Mouse (Mus musculus) retina, adult 2 months (tissue): ENCODE results near the gene D130052B06Rik.

ENCODE experiments used
- DNase-seq: peaks from one replicate; pipeline ENCODE4 v3.0.0-alpha.2; 2012; ENCODE audit warnings: low read depth, low spot score

Gene D130052B06Rik

DNA sequence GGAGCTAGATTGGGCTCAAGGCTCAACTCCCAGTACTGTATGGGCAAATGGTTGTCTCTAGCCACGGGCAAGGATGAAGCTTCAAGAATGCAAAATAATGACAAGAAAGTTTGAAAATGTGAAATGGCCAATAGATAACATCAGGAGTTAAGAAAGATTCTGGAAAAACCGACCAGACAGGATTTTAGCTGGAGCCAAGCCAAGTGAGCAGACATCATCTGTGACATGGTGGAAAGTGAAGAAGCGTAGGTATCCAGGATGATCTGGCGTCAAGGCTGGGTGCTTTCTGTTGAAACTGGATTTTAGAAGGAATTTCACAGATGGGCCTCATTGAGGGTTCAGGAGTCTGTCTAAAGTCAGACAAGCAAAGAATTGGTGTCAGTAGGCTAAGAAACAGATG, at the start of gene D130052B06Rik:
TSS of gene D130052B06Rik (plus strand) at position 317 of the 400 bp plus-strand sequence.
- no peak for DNase-seq

DNA sequence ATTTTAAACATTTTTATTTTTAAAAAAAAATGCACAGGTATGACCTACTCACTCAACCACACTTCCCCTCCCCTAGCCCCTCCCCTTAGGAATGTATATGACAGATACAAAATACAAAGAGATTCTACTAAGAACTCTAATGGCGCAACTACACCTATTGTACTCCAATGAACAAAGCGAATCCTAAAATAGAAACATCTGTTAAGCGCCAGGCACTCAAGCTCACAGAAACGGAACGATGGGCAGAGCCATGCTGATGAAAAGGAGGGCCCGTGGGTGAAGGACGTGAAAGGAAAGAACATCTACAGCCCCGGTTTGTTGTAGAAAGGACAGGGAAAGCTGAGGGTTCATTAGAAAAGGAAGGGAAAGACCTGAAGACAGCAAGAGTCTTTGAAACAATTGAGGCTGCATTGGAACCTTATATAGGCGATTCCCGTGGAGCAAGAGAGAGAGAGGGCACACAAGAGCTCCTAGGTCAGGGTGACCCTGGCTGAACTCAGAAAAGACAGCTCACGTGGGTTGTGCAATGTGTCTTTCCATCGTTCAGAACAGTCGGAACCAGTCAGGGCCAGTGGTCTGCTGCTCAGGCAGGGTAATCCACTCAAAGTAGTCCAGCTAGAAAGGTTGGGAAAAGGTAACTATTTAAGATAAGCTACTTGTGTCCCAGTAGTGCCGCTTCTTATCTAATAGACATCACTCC, 48.1 kb upstream of the D130052B06Rik start:
- no peak for DNase-seq

DNA sequence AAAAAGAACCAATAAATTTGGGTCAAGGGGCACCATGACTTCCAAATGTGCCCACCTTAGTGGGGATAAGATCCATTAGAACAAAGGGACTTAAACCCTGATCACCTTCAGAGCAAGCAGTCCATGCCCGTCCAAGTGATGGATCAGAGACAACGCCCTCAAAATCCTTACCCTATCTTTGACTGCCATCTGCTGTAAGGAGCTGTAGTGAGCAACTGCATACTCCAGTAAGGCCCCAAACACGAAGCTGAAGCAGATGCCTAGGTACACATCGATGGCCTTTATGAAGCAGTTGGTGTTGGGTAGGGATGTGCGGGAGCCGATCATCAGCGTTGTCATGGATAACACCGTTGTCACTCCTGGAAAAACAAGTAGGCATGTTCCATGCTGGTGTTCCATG, 45.0 kb upstream of the D130052B06Rik start:
- no peak for DNase-seq

DNA sequence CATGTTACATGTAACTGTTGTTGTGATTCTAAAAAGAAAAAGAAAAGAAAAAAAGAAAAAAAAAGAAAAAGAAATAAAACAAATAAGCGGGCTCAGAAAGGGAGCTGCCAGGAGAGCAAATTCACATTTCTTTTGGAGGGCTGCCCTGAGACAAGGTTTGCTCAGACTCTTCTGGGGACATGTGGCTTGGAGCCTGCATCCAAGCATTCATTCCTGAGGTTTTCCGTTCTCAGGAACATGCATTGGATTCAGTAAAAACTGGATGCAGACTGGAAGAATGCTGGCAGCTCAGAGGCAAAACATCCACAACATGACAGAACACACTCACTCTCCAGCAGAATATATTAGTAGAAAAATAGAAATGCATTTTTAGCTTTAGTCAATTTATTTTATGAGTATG, 35.2 kb upstream of the D130052B06Rik start:
- DNase-seq: no peak

DNA sequence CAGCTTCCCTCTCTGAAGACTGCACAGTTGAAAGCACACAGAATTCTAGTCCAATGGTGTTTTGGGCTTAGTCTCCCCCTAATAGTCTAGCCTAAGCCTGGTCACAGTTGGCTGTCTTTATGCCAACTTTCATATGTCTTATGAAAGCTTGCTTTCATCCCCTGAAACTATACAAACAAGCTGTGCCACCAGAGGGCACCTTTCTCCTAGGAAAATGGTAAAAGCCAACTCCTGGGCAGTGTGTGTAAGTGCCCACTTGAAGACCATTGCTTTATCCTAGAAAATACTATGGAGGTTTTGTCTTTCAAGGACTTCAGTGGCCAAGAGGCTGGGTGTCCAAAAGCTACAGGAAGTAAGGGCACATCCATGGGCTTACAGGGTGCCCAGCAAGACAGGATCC, 28.7 kb upstream of the D130052B06Rik start:
- DNase-seq: no peak

DNA sequence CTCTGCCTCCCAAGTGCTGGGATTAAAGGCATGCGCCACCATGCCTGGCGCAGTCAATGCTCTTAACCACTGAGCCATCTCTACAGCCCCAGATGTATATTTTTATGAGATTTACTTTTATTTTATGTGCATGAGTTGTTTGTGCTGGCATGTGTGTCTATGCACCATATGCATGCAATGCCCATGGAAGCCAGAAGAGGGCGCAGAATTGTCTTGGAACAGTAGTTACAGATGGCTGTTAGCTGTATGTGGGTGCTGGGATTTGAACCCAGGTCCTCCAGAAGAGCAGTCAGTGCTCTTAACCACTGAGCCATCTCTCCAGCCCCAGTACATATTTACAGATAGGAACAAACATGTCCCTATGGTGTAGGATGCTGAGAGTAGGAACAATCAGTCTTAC, 24.2 kb upstream of the D130052B06Rik start:
- no peak for DNase-seq

DNA sequence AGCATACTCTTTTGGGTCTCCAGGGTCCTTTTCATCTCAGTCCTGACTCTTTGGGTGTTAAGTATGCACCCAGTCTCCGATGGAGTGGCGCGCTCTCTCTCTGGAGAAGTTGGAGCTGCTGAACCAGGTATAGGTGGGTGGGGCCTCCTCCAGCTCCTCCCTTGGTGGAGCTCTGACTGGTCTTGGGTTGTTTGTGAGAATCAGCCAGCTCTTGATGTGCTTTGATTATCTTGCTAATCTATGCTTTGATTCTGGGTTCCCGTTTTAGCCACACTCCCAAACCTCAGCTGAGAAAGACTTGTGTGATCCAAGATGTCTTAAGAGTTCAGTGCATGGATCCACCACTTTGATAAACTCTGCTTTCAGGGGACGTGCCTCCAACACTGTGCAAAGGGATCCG, 20.2 kb upstream of the D130052B06Rik start, which contains the start of gene Gabrp:
TSS of gene Gabrp (minus strand) at position 101 of the 400 bp plus-strand sequence.
- no peak for DNase-seq

DNA sequence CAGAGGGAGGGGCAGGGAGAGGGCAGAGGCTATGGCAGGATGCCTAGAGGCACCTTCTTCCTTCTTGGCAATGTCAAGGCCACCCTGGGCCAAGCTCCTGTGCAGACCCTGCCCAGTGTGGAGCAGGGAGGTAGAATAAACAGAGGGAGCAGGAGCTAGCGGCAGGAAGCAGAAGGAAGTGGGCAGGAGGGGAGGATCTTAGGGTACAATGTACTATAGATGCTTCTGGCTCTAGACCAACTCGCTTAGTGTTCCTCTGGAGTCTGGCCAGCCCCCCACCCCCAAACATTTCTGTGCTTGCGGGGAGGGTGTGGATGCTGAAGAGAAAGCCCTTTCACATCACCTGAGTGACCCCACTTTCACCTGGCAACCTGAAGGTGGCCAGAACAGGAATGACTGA, 19.5 kb upstream of the D130052B06Rik start:
- DNase-seq: no peak

DNA sequence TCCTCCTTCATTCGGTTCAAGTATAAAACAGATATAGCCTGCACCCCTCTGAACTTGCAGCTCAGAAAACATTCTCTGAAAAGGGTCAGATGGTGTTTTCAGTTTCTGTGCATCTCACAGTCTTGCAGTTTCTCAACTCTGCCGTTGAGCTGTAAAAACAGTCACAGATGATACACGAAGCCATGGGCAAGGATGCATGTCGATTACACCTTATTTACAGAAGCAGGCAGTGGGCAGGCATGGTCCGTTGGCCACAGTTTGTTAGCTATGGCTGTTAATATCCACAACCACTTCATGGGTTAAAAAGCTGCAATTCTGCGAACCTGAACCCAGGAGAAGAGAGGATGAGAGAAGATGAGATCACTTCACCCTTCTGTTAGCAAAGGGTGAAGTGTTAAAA, 12.5 kb upstream of the D130052B06Rik start:
- no peak for DNase-seq

DNA sequence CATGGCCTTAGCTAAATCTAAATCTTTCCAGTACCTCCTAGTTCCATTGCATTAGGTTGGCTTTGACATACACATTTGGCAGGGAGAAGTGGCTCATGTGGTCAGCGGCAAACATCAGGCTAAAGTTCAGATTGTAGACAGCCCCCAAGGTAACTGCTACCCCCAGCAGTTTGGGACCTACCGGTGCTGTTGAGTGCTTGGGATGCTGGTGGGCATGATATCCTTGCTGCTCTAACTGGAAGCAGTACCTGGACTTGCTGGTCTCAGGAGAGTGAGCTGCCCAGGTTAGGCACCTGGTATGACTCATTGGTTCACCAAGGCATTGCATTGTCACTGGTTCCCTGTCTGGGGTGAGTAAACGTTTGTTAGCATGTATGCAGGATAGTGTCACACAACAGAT, 8.3 kb upstream of the D130052B06Rik start:
- DNase-seq: no peak

DNA sequence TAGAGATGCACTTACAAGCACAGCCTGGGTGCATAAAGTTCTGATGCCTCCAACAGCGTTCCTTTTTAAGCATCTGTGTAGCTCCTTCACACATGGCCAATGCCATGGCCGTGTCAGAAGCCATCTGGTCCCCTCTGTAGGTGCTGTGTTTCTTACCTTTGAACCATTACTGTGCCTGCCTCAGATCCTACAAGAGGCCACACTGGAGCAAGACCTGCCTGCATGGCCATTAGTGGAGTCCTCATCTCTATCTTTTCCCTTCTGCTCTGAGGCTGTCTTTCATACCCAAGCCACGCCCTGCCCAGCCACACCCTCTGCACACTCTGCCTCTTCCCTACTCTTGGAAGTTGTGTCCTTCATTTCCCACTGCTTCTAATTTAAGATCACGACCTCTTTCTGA, 6.3 kb upstream of the D130052B06Rik start:
- no peak for DNase-seq

DNA sequence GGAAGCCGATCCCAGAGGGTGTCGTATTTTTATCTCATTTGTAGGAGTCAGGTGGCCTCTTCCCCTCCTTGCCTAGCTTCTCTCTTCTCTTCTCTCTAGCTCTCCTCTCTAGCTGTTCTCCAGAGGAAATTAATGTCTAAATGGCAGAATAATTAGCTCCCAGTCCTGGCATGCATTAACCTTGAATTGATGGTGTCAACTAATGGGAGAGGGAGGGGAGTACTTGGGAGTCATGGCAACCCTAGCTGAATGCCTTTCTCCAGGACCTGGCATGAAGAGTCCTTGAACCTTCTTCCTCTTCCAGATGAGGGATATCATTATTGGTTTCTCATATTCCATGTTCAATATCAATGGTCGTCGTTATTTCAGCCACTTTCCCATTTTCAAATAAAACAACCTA, 2.4 kb upstream of the D130052B06Rik start:
- no peak for DNase-seq

DNA sequence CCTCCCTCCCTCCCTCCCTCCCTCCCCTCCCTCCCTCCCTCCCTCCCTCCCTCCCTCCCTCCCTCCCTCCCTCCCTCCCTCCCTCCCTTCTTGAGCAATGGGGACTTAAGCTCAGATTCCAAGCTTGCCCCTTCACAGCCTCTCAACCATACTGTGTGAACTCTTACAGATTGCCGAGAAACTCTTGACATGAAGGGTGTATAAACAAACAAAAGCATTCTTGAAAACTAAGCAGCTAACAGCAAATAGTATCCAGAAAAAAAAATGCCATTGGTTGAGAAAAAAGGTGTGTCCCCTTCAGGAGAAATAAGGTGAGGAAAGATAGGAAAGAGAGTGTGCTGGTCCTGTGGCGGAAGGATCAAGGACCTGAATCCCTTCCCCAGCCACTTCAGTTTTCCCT, 4.1 kb downstream of the D130052B06Rik start:
- DNase-seq: no peak

DNA sequence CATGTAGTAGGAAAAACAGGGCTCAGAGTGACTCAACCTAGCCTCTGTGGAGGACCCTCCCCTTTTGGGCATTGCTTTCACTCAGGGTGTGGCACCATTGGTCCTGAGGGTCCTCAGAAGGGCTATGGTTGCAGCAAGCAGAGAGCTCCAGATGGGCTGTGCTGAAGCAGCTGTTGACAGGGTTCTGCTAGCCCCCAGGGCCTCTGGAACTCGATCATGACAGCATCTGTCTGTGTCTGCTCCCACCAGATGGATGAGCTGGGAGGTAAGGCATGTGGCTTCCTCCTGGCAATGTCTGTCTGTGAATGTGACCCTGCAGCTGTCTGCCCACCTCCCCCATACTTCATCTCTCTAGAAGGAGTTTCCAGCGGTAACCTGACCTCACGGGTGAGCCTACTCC, 8.7 kb downstream of the D130052B06Rik start:
- DNase-seq: no peak

DNA sequence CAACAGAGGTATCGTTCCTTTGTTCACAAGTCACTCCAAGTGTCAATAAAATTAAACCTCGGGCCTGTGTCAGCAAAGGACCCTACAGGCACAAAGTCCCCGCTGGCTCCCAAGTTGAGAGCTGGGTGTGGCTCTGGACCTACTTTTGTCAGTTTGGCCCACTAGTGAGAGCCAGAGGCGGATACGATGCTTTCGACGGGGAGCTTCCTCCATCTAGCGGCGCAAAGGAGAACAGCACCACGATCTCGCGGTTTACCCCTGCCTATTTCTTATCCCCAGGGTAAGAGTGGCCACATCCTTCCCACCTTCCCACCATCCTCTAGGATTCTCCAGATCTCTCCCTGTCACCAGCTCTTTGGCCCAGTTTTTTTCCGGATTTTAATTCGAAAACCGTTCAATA, 15.1 kb downstream of the D130052B06Rik start:
- DNase-seq: peak; percentile 16

DNA sequence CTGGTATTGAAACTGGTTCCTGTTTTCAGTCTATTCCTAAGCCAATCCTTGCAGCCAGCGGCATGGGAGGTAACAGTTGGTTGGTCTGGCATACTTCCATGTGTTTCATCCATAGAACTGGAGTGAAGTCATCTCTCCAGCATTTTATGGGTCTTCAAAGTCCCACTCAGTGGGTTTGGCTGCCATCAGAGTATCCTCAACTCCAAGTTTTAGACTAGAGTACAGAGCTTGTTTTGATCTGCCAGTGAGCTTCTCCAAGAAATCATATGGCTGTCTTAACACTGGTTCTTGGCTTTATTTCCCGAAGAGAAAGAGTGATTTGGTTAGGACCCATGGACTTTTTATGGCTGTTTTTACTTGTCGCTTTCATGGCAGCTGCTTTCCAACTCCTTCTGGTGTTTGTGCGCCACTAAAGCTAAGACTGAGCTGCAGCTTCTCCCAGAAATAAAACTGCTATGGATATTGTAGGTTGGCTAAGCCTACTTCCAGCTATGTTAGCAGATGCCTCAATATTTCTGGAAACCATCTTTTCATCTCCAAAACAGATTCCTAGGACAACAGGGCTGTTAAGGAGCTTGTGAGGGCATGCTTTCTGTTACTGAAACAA, 28.1 kb downstream of the D130052B06Rik start:
- no peak for DNase-seq

DNA sequence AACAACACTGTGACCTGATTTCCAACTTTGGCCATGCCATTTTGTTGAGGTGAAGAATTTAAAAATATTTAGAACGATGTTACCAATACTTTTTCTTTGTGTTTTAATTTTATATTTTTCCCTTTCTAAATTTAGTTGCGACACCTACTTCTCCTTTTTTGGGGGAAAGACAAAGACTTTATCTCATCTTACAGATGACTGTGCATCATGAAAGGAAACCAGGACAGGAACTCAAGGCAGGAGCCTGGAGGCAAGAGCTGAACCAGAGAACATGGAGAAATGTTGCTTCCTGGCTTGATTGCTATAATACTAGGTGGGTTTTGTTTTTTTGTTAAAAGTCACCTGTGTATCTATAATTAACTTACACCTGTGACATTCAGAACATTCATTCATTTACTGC, 38.0 kb downstream of the D130052B06Rik start:
- no peak for DNase-seq

DNA sequence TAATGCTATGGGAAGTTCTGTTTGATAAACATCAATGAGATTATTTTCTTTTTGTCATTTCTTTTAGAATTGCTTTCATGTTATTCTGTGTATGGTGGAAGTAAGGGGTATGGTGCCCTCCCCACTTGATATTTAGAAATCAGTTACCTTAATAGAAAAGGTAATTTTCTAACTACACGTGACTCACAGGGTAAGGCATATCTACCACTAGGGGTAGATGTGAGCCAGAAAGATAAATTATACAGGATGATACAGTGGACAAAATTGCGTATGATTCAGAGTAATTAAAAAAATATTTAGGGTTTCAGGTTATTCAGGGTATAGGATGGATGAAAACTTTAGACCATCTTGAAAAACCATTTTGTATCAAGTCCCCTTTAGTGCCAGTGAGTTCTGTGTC, 50.3 kb downstream of the D130052B06Rik start:
- no peak for DNase-seq

DNA sequence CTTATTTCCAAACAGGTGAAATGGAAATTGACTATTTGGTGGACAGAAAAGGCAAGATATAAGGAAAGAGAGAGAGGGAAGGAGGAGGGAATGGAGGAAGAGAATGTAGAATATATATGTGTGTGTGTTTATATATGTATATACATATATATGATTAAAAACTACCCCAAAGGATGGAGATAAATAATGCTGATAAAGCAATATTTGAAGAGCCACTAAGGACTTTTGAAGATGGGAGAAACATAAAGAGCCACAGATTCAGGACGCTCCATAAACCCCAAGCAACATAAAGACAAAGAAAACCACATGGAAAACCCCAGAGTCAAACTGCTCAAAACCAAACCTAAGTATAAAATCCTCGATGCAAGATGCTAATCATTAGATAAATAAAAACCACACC, 55.4 kb downstream of the D130052B06Rik start:
- DNase-seq: no peak

DNA sequence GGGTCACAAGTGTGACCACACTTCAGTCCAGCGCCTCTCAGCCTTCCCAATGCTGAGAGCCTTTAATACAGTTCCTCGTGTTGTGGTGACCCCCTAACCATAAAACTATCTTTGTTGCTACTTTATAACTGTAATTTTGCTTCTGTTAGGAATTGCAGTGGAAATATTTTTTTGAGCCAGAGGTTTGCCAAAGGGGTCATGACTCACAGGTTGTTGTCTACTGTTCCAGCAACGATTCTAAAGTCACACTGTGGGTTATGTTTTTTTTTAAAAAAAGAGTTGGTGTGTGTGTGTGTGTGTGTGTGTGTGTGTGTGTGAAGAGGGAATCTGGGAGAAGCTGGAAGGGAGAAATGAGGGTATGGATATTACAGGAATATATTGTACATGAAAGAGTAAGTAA, 56.1 kb downstream of the D130052B06Rik start:
- DNase-seq: no peak

DNA sequence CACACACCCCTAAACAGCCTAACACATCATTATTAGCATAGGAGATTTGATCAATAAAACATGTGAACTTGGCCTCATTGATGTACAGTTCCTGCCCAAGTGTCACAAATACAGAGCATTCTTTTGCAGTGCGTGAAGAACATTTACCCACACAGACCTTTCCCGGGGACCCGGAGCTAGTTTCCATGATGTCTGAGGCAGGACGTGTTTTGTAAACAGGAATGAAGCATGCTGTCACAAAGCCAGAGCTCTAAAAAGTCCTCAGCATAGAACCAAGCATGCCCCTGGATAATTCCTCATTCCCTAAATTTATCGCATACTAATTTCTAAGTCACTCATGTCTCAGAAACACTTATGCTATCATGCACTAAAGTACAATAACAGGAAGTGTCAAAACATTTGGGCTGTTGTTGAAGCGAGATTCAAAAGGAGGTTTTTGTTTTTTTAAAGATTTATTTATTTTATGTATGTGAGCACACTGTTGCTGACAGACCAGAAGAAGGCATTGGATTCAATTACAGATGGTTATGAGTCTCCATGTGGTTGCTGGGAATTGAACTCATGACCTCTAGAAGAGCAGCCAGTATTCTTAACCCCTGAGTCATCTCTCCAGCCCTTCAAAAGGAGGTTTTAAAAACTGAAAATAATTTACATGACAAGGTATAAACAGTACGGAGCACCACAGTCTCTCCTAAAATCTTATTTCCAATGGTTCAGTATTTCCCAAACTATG, 56.9 kb downstream of the D130052B06Rik start:
- no peak for DNase-seq

DNA sequence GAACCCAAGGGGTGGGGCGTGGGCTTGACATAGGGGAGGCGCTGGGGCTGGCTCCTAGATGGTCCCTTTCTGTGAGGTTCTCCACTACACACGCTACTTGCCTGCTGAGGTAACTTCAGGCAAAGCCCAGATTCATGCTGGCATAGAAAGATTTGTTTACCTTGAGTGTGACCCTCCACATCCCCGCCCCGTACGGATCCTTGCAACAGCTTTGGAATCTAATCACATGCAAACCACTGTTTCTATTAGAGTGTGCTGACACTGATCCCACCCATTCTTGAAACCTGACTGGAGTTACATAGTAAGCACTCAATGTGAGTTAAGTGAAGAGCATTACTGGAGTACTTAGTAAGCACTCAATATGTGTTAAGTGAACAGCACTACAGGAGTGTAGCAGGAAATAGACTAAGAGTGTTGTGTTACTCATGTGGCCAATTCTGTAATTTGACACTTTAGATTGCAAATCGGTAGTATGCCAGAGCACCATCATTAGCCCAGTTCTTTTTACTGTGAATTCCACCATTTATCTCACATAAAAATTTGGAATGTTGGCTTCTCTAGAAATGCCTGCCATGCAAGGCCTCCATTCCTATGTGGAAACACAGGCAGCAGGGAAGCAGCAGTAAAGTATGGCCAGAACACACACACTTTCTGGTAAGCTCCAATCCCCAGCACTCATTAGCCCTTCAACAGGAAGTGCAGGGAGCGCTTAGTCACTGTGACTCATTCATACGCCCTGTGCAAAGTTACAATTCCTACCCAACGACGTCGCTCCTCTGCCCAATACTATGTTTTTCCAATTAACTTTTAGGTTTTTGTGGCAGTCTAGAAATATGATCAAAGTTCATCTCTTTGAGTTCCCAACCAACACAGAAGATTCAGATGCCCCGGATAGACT, 61.2 kb downstream of the D130052B06Rik start:
- DNase-seq: no peak
